Mouse (Mus musculus) bone marrow, adult 2 months (tissue): Measurements from ENCODE around the gene Acot13.

Source experiments
- CTCF ChIP-seq: fragments of 200-500 bp; IDR thresholded peaks from 2 replicates; pipeline ENCODE4 v1.5.1; 2011; ENCODE audit warnings: low read length, control low read depth; ENCODE audit not compliant: control insufficient read depth, insufficient read depth
- POLR2A ChIP-seq: fragments of 200-500 bp; IDR thresholded peaks from 2 replicates; pipeline ENCODE4 v1.6.1; 2011; ENCODE audit warnings: low read depth, mild to moderate bottlenecking, control low read depth, low read length, borderline replicate concordance; ENCODE audit not compliant: control insufficient read depth

- TF ChIP-seq CTCF, result no peak
- TF ChIP-seq POLR2A, result no peak
These were observed 8.5 kb downstream of the Acot13 start for GRCm38 (mm10) chr13:24822663-24823343.
